Mouse (Mus musculus): Measurements from ENCODE around the gene Rrp7a. TPM values are rescaled to one million over a fixed set of nuclear protein-coding genes. Genes with fewer than 3 reads are reported as not detected.

Rrp7a gene
- total and polyA plus RNA-seq, 2 experiments from 2014 or later: 74.4 to 207 TPM

DNA sequence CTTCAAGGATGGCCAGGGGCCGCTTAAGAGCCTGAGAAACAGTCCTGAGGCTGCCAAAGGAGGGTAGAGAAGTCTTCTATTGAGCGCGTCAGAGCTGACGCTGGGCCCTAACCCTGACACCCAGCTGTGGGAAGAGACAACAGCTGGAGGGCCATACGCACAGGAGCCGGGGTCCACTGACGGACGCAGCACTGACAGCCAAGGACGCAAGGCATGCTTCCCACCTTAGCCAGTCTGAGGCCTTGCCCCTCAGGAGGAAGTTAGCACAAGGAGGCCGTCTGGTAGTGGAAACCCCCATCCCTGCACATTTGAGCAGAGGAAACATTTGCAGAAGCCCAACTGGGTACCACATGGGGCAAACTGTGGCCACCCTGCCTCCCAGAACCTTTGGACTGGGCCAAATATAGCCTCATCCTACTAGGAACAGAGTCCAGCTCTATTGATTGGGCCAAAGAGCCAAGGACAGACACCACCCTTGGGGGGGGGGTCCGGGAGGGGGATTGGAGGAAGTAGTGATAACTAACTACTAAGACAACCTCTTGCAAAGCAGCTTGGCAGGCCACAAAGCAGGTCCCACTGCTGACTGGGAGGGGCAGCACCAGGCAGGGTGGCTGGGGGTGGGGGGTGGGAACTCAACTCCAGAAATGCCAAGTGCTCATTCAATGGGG lies 40.4 kb upstream of the Rrp7a start:
- no peak for TF ChIP-seq CTCF (IDR thresholded peaks at IDR 0.05; ENCODE audit: low read depth)
- Histone ChIP-seq H3K9me3 (ENCODE audit: low read length) (no peaks in the 10 kb centered on the region), H3K4me1 (ENCODE audit: insufficient read depth, low read length) (no peaks in the 10 kb centered on the region), H3K4me3 (ENCODE audit: low read length) (no peak overlapping the region), H3K9ac (replicated peaks; ENCODE audit: low read length) (no peak overlapping the region), H3K4me2 (ENCODE audit: low read depth, low read length) (no peak overlapping the region), H3K27ac (no peak overlapping the region), H3K36me3 (ENCODE audit: insufficient read depth, low read length) (peaks cover 20% of the 10 kb centered on the region), H3K27me3 (ENCODE audit: insufficient read depth, low read length) (no peaks in the 10 kb centered on the region)
- no peak for DNase-seq (ENCODE audit: low spot score)
- WGBS: 84% methylated on average over 11 of the region's 11 CpGs
- ATAC-seq: no peak

DNA sequence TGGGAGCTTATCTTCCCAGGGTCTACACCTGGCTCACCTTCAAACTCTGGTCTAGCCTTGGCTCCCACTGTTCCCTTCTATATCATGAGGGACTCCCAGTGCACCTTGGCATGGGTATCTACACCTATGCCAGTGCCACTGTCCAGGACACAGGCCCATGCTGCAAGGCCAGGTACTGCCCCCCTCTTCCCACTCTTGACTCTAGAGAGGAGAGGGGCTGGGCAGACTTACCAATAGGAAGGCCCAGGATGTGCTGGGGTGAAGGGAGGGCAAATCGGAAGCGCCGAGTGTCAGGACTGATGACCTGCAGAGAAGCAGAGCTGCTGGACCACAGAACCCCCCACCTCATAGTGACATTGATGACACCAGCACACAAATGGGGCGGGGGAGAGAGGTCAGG lies 39.4 kb upstream of the Rrp7a start:
- no peaks in the 10 kb centered on the region for H3K27me3 ChIP-seq (ENCODE audit: insufficient read depth, low read length)
- no peak for TF ChIP-seq CTCF (IDR thresholded peaks at IDR 0.05; ENCODE audit: low read depth)
- DNase-seq (ENCODE audit: low spot score): no peak
- ATAC-seq: no peak
- H3K27ac ChIP-seq: no peak overlapping the region
- H3K4me1 ChIP-seq (ENCODE audit: insufficient read depth, low read length): no peaks in the 10 kb centered on the region
- H3K9me3 ChIP-seq (ENCODE audit: low read length): no peaks in the 10 kb centered on the region
- no peak overlapping the region for H3K4me3 ChIP-seq (ENCODE audit: low read length)
- no peak overlapping the region for H3K9ac ChIP-seq (replicated peaks; ENCODE audit: low read length)
- no peak overlapping the region for H3K4me2 ChIP-seq (ENCODE audit: low read depth, low read length)
- peaks cover 24% of the 10 kb centered on the region for H3K36me3 ChIP-seq (ENCODE audit: insufficient read depth, low read length)
- WGBS: 88% methylated on average over 4 of the region's 4 CpGs

DNA sequence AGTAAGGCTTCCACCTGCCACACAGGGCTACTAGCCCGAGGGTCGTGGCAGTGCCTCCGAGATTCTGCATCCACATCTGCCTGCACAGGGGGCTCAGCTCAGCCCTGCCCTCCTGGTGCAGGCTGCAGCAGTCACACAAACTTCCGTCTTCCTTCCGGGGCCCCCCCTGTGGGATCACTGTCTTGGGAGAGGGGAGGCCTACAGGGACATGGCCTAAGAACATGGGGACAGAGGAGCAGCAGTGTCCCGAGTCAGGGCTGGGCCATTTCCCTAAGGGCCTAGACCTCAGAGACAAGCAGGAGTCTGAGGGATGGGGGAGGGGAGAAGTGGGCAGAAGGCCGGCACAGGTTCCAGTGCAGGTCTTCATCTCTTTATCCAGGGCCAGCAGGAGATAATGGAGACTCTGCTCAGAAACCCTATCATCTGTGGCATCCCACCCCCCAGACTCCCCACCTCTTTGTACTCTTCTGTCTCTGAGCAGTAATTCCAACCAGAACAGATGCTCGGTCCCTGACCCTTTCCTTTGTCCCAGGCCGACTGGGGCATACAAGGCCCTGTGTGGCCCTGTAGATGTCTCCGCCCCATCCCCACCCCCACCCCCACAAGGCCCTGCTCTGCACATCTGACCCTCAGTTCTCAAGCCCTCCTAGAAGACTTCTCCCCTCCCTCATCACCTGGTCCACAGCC lies 38.6 kb upstream of the Rrp7a start:
- H3K4me3 ChIP-seq (ENCODE audit: low read length): no peak overlapping the region
- peaks cover 28% of the 10 kb centered on the region for H3K36me3 ChIP-seq (ENCODE audit: insufficient read depth, low read length)
- TF ChIP-seq CTCF (IDR thresholded peaks at IDR 0.05; ENCODE audit: low read depth): no peak
- WGBS: 27% methylated on average over 10 of the region's 10 CpGs
- H3K4me2 ChIP-seq (ENCODE audit: low read depth, low read length): no peak overlapping the region
- no peak overlapping the region for H3K27ac ChIP-seq
- H3K9me3 ChIP-seq (ENCODE audit: low read length): no peaks in the 10 kb centered on the region
- H3K4me1 ChIP-seq (ENCODE audit: insufficient read depth, low read length): no peaks in the 10 kb centered on the region
- H3K27me3 ChIP-seq (ENCODE audit: insufficient read depth, low read length): no peaks in the 10 kb centered on the region
- ATAC-seq (no peak), DNase-seq (ENCODE audit: low spot score) (no peak)
- H3K9ac ChIP-seq (replicated peaks; ENCODE audit: low read length): no peak overlapping the region

DNA sequence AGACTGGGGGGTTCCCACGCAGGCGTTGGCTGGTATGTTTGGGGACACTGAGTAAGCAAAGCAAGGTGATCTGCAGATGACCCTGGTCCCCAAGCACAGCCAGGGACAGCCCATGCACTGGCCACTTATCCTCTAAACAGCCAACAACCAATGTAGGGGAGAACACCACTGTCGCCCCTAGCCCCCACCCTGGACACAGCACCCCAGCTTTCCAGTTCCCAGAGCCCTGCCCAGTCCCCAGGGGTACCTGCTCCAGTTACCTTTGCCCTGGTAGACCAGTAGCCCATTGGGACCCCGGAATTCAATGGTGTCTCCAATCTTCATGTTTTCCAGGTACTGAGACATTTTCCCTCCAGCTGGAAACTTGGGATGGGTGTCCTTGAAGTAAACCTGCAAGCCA lies 38.0 kb upstream of the Rrp7a start:
- Histone ChIP-seq H3K4me2 (ENCODE audit: low read depth, low read length) (no peak overlapping the region), H3K36me3 (ENCODE audit: insufficient read depth, low read length) (peaks cover 28% of the 10 kb centered on the region), H3K27me3 (ENCODE audit: insufficient read depth, low read length) (no peaks in the 10 kb centered on the region), H3K27ac (no peak overlapping the region), H3K4me3 (ENCODE audit: low read length) (no peak overlapping the region), H3K4me1 (ENCODE audit: insufficient read depth, low read length) (no peaks in the 10 kb centered on the region), H3K9ac (replicated peaks; ENCODE audit: low read length) (no peak overlapping the region), H3K9me3 (ENCODE audit: low read length) (no peaks in the 10 kb centered on the region)
- DNase-seq (ENCODE audit: low spot score) (no peak), ATAC-seq (no peak)
- 99% methylated on average over 4 of the region's 4 CpGs for WGBS
- TF ChIP-seq CTCF (IDR thresholded peaks at IDR 0.05; ENCODE audit: low read depth): no peak

DNA sequence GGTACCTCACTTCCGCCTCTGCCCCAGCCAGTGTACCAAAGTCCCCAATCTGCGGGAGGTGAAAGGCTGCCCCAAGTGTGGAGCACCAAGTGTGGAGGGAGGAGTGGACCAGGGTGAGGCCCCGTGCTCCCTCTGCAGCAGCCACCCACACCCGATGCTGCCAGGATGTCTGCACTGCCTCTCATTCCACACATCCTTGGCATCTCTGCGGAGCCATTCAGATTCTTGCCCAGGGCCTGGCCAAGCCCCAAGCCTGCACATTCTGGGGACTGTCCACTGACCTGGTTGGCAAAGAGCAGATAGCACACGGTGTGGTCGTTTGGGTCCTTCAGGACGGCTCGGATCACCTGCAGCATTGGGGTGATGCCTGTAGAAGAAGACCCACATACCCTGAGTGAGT lies 37.2 kb upstream of the Rrp7a start:
- H3K4me1 ChIP-seq (ENCODE audit: insufficient read depth, low read length): no peaks in the 10 kb centered on the region
- WGBS: 95% methylated on average over 9 of the region's 9 CpGs
- no peaks in the 10 kb centered on the region for H3K27me3 ChIP-seq (ENCODE audit: insufficient read depth, low read length)
- no peak overlapping the region for H3K27ac ChIP-seq
- H3K36me3 ChIP-seq (ENCODE audit: insufficient read depth, low read length): peaks cover 28% of the 10 kb centered on the region
- no peak overlapping the region for H3K4me2 ChIP-seq (ENCODE audit: low read depth, low read length)
- TF ChIP-seq CTCF (IDR thresholded peaks at IDR 0.05; ENCODE audit: low read depth): no peak
- no peaks in the 10 kb centered on the region for H3K9me3 ChIP-seq (ENCODE audit: low read length)
- no peak overlapping the region for H3K4me3 ChIP-seq (ENCODE audit: low read length)
- no peak overlapping the region for H3K9ac ChIP-seq (replicated peaks; ENCODE audit: low read length)
- DNase-seq (ENCODE audit: low spot score) (no peak), ATAC-seq (no peak)

- Histone ChIP-seq H3K4me3 (ENCODE audit: low read length) (no peak overlapping the region), H3K9ac (replicated peaks; ENCODE audit: low read length) (no peak overlapping the region), H3K36me3 (ENCODE audit: insufficient read depth, low read length) (peaks cover 29% of the 10 kb centered on the region), H3K4me1 (ENCODE audit: insufficient read depth, low read length) (no peaks in the 10 kb centered on the region), H3K4me2 (ENCODE audit: low read depth, low read length) (no peak overlapping the region), H3K27me3 (ENCODE audit: insufficient read depth, low read length) (no peaks in the 10 kb centered on the region), H3K27ac (no peak overlapping the region), H3K9me3 (ENCODE audit: low read length) (no peaks in the 10 kb centered on the region)
- TF ChIP-seq CTCF (IDR thresholded peaks at IDR 0.05; ENCODE audit: low read depth): no peak
- WGBS: 94% methylated on average over 7 of the region's 7 CpGs
- ATAC-seq (no peak), DNase-seq (ENCODE audit: low spot score) (no peak)
Measured at GRCm38 (mm10) chr15:83158587-83159160, 36.1 kb upstream of the Rrp7a start.

GRCm38 (mm10) chr15:83157667-83158064 lies 35.1 kb upstream of the Rrp7a start:
- DNase-seq (ENCODE audit: low spot score): no peak
- no peak for TF ChIP-seq CTCF (IDR thresholded peaks at IDR 0.05; ENCODE audit: low read depth)
- Histone ChIP-seq H3K36me3 (ENCODE audit: insufficient read depth, low read length) (peaks cover 35% of the 10 kb centered on the region), H3K27ac (no peak overlapping the region), H3K9ac (replicated peaks; ENCODE audit: low read length) (no peak overlapping the region), H3K4me3 (ENCODE audit: low read length) (no peak overlapping the region), H3K27me3 (ENCODE audit: insufficient read depth, low read length) (no peaks in the 10 kb centered on the region), H3K9me3 (ENCODE audit: low read length) (no peaks in the 10 kb centered on the region), H3K4me1 (ENCODE audit: insufficient read depth, low read length) (no peaks in the 10 kb centered on the region), H3K4me2 (ENCODE audit: low read depth, low read length) (no peak overlapping the region)
- 98% methylated on average over 6 of the region's 6 CpGs for WGBS
- no peak for ATAC-seq
